Mouse (Mus musculus): Measurements from ENCODE around the gene Tent5a. TPM values are rescaled to one million over a fixed set of nuclear protein-coding genes. Genes with fewer than 3 reads are reported as not detected.

The Tent5a gene
- 2.9 and 3.7 TPM in 2 replicates for polyA plus RNA-seq (2012; rRNA removed)

- Histone ChIP-seq H3K36me3 (ENCODE audit: control insufficient read depth, insufficient read depth, low read length) (no peaks in the 10 kb centered on the region), H3K27me3 (ENCODE audit: control insufficient read depth, insufficient read depth, low read length) (peaks cover 5% of the 10 kb centered on the region; the same call in 1 of the 2 replicates), H3K27ac (ENCODE audit: control insufficient read depth, insufficient read depth, low read length) (peak within 1 kb of the TSS; percentile 16; the same call in 1 of the 2 replicates), H3K4me1 (replicated peaks; ENCODE audit: control insufficient read depth, insufficient read depth, low read length) (peaks cover 17% of the 10 kb centered on the region), H3K4me3 (ENCODE audit: control insufficient read depth, insufficient read depth, low read length) (peak within 1 kb of the TSS; percentile 46)
- DNase-seq = peak; percentile 69
- TF ChIP-seq CTCF (IDR thresholded peaks at IDR 0.05; ENCODE audit: borderline replicate concordance, control insufficient read depth, extremely low read depth, insufficient read depth, low read length, poor library complexity) (0 out of 2 replicates have a peak, but pooled peaks have one; percentile 3), POLR2A (IDR thresholded peaks at IDR 0.05; ENCODE audit: control insufficient read depth, extremely low read depth, insufficient read depth, low read length, poor library complexity) (0 out of 2 replicates have a peak, but pooled peaks have one; percentile 26)
- WGBS = under 1% methylated on average over 72 of the region's 72 CpGs
Measured at GRCm38 (mm10) chr9:85327242-85328211, at the start of gene Tent5a. Gene Tent5a (minus strand): TSS chr9:85327348.

DNA sequence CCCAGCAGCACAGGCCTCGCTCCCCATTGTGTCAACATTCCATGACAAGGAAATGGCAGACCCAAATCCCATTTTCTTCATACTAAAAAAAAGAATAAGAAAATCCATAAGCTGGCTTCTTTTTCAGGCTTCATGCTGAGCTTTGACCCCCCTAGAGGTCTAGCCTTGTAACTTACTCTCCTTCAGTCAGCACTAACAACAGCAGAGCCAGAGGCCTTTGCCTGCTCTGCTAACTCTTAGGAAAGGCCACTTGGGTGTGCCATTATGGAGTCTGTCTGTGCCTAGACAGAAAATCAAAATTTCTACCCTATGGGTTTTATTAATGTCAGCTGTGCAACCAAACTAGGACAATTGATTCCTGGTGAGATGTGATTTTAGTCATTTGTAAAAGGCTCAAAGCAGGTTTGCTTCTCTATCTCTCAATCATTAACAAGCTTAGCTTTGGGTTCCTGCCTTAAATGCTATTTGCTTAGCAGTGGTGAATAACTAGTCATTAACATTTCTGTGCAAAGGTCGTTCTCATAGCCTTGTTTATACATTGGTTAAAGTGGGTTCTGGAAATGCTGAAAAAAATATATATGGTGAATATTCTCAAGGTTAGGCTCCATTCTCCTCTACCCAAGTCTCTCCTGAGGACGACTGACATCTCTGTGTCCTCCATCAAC, 49.6 kb upstream of the Tent5a start:
- DNase-seq = no peak
- no peak overlapping the region for H3K4me3 ChIP-seq (ENCODE audit: control insufficient read depth, insufficient read depth, low read length)
- WGBS = 90% methylated on average over 3 of the region's 3 CpGs
- no peaks in the 10 kb centered on the region for H3K4me1 ChIP-seq (replicated peaks; ENCODE audit: control insufficient read depth, insufficient read depth, low read length)
- TF ChIP-seq CTCF (IDR thresholded peaks at IDR 0.05; ENCODE audit: borderline replicate concordance, control insufficient read depth, extremely low read depth, insufficient read depth, low read length, poor library complexity) = no peak
- no peak for TF ChIP-seq POLR2A (IDR thresholded peaks at IDR 0.05; ENCODE audit: control insufficient read depth, extremely low read depth, insufficient read depth, low read length, poor library complexity)
- no peak overlapping the region for H3K27ac ChIP-seq (ENCODE audit: control insufficient read depth, insufficient read depth, low read length)
- H3K36me3 ChIP-seq (ENCODE audit: control insufficient read depth, insufficient read depth, low read length) = no peaks in the 10 kb centered on the region
- H3K27me3 ChIP-seq (ENCODE audit: control insufficient read depth, insufficient read depth, low read length) = no peaks in the 10 kb centered on the region

DNA sequence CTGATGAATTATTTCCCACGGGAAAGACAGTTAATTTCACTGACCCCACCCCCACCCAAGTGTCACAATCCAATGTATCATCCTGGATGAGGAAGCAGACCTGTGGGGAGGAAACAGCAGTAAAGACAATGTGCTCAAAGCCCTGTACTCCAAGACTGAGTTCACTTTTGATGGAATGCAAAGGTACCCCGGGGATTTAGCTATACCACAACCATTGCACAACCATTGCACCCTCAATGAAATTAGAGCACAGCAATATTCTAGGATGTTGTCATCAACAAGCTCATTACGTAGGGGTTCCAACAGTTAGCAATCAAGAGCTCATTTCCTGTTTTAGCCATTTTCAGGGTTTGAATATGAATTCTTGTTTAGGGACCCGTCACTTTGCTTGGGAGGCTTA, 48.0 kb upstream of the Tent5a start:
- Histone ChIP-seq H3K27me3 (ENCODE audit: control insufficient read depth, insufficient read depth, low read length) (no peaks in the 10 kb centered on the region), H3K36me3 (ENCODE audit: control insufficient read depth, insufficient read depth, low read length) (no peaks in the 10 kb centered on the region), H3K4me3 (ENCODE audit: control insufficient read depth, insufficient read depth, low read length) (no peak overlapping the region), H3K4me1 (replicated peaks; ENCODE audit: control insufficient read depth, insufficient read depth, low read length) (no peaks in the 10 kb centered on the region), H3K27ac (ENCODE audit: control insufficient read depth, insufficient read depth, low read length) (no peak overlapping the region)
- TF ChIP-seq POLR2A (IDR thresholded peaks at IDR 0.05; ENCODE audit: control insufficient read depth, extremely low read depth, insufficient read depth, low read length, poor library complexity) (no peak), CTCF (IDR thresholded peaks at IDR 0.05; ENCODE audit: borderline replicate concordance, control insufficient read depth, extremely low read depth, insufficient read depth, low read length, poor library complexity) (no peak)
- 75% methylated on average over 4 of the region's 4 CpGs for WGBS
- DNase-seq = no peak

DNA sequence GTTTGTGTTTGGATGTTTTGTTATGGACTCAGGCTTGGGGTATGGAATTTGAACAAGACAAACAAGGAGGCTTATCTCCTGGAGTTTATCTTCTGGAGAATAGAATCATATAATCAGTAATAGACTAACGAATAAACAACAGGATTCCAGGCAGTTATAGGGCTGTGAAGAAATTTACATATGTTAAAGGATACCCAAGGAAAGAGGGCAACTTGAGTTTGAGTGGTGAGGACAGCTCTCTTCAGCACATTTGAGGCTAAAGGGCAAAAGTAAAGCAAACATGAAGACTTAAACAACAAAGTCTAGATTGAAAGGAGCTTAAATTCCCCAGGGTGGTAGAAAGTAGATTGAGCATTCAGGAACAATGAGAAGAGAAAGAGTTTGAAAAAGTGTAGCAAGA, 44.9 kb upstream of the Tent5a start:
- no peak overlapping the region for H3K4me3 ChIP-seq (ENCODE audit: control insufficient read depth, insufficient read depth, low read length)
- DNase-seq = no peak
- no peak for TF ChIP-seq POLR2A (IDR thresholded peaks at IDR 0.05; ENCODE audit: control insufficient read depth, extremely low read depth, insufficient read depth, low read length, poor library complexity)
- no peak for TF ChIP-seq CTCF (IDR thresholded peaks at IDR 0.05; ENCODE audit: borderline replicate concordance, control insufficient read depth, extremely low read depth, insufficient read depth, low read length, poor library complexity)
- WGBS = 92% methylated on average over 1 of the region's 1 CpGs
- no peaks in the 10 kb centered on the region for H3K36me3 ChIP-seq (ENCODE audit: control insufficient read depth, insufficient read depth, low read length)
- H3K27ac ChIP-seq (ENCODE audit: control insufficient read depth, insufficient read depth, low read length) = no peak overlapping the region
- H3K4me1 ChIP-seq (replicated peaks; ENCODE audit: control insufficient read depth, insufficient read depth, low read length) = no peaks in the 10 kb centered on the region
- H3K27me3 ChIP-seq (ENCODE audit: control insufficient read depth, insufficient read depth, low read length) = no peaks in the 10 kb centered on the region

- no peak for TF ChIP-seq CTCF (IDR thresholded peaks at IDR 0.05; ENCODE audit: borderline replicate concordance, control insufficient read depth, extremely low read depth, insufficient read depth, low read length, poor library complexity)
- TF ChIP-seq POLR2A (IDR thresholded peaks at IDR 0.05; ENCODE audit: control insufficient read depth, extremely low read depth, insufficient read depth, low read length, poor library complexity) = no peak
- H3K27ac ChIP-seq (ENCODE audit: control insufficient read depth, insufficient read depth, low read length) = no peak overlapping the region
- H3K36me3 ChIP-seq (ENCODE audit: control insufficient read depth, insufficient read depth, low read length) = no peaks in the 10 kb centered on the region
- 63% methylated on average over 5 of the region's 5 CpGs for WGBS
- no peaks in the 10 kb centered on the region for H3K27me3 ChIP-seq (ENCODE audit: control insufficient read depth, insufficient read depth, low read length)
- DNase-seq = no peak
- no peak overlapping the region for H3K4me3 ChIP-seq (ENCODE audit: control insufficient read depth, insufficient read depth, low read length)
- no peaks in the 10 kb centered on the region for H3K4me1 ChIP-seq (replicated peaks; ENCODE audit: control insufficient read depth, insufficient read depth, low read length)
Measured at GRCm38 (mm10) chr9:85369512-85369911, 42.4 kb upstream of the Tent5a start.

DNA sequence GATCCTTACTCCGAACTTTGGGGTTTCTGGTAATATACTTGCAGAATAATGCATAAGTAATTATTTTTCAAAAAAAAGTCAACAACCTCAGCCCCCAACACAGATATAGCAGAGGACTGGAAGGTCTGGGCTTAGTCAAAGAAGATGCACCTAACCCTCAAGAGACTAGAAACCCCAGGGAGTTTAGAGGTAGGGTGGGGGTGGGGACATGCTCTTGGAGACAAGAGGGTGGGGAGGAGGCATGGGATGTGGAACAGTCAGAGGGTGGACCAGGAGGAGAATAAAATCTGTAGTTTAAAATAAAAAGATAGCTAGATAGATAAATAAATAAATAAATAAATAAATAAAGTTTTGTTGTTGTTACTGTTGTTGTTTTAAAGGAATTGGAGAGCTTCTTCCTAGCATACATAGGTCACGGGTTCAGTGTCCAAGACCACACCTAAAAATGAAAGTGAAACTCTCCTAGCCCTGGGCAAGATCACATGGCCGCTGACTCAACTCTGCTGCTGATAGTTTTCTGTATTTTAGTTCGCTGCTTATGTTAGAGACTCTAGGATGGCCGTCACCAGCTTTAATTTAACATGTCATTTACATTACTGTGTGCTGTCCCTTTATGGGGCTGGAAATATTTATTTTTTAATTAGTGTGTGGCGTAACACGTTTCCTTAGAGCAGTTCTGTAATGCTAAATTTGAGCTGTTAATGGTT, 30.2 kb upstream of the Tent5a start:
- no peaks in the 10 kb centered on the region for H3K4me1 ChIP-seq (replicated peaks; ENCODE audit: control insufficient read depth, insufficient read depth, low read length)
- DNase-seq = no peak
- H3K27ac ChIP-seq (ENCODE audit: control insufficient read depth, insufficient read depth, low read length) = no peak overlapping the region
- no peak overlapping the region for H3K4me3 ChIP-seq (ENCODE audit: control insufficient read depth, insufficient read depth, low read length)
- WGBS = 80% methylated on average over 7 of the region's 7 CpGs
- TF ChIP-seq CTCF (IDR thresholded peaks at IDR 0.05; ENCODE audit: borderline replicate concordance, control insufficient read depth, extremely low read depth, insufficient read depth, low read length, poor library complexity) (no peak), POLR2A (IDR thresholded peaks at IDR 0.05; ENCODE audit: control insufficient read depth, extremely low read depth, insufficient read depth, low read length, poor library complexity) (no peak)
- no peaks in the 10 kb centered on the region for H3K27me3 ChIP-seq (ENCODE audit: control insufficient read depth, insufficient read depth, low read length)
- H3K36me3 ChIP-seq (ENCODE audit: control insufficient read depth, insufficient read depth, low read length) = no peaks in the 10 kb centered on the region

Data from thymus, adult 2 months (tissue).